Mouse (Mus musculus): Measurements from ENCODE around the gene Tex46. TPM values are rescaled to one million over a fixed set of nuclear protein-coding genes. Genes with fewer than 3 reads are reported as not detected.

Gene Tex46
- not detected in 2 replicates for polyA plus RNA-seq (2016; fragmentation: Nextera tagmentation; extraction: Ambion mirVana)

DNA sequence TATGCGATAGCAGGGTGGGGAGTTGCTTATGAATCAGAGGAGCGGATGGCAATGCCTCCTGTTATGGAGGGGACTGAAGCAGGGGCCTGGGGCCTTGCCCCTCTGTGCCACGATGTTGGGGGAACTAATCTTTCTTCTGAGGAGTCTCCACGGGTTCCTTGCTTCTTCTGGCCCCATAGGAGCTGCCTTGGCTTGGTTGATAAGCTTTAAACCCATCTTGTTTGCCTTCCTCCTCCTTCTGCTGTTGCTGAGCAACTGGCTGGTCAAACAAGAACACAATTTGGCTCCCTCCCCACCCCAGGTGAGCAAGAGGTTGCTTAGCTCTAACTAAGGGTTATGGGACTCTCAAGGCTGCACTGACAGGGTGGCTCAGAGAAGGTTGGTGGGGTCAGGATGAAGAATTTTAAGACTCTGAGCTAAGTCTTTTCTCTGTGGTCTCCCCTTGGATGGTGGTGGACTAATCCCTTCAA is at the start of gene Tex46:
TSS of gene Tex46 (plus strand) at position 51 of the 470 bp plus-strand sequence.
- no peak within 1 kb of the TSS for H3K4me3 ChIP-seq
- no peaks in the 10 kb centered on the region for H3K36me3 ChIP-seq (replicated peaks)
- H3K4me1 ChIP-seq, result 0 out of 2 replicates have a peak, but pooled peaks cover 5% of the 10 kb centered on the region
- no peak for DNase-seq (ENCODE audit: extremely low spot score, low spot score)
- H3K27me3 ChIP-seq (ENCODE audit: poor library complexity, severe bottlenecking), result no peaks in the 10 kb centered on the region
- H3K27ac ChIP-seq, result no peak within 1 kb of the TSS
- WGBS, result 76% methylated on average over 4 of the region's 4 CpGs
- no peaks in the 10 kb centered on the region for H3K9me3 ChIP-seq

DNA sequence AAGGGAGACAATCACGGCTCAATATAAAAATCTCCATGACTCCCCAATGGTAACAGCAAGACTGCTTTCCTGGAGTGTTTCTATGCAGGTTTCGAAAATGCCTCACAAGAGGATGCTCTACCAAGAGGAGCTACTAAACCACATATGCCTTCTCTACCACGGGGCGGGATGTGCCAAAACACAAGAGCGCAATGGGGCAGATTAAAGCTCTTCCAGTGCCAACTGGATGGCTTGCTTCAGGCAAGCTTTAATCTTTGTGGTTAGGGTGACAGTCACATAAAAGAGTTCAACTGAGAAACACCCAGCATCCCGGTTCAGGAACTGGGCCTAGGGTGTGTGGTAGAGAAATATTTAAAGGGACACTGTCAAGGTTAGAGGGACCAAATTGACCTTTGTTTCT is 47.5 kb upstream of the Tex46 start:
- H3K4me3 ChIP-seq, result no peak overlapping the region
- WGBS, result 87% methylated on average over 6 of the region's 6 CpGs
- H3K27me3 ChIP-seq (ENCODE audit: poor library complexity, severe bottlenecking), result no peaks in the 10 kb centered on the region
- H3K36me3 ChIP-seq (replicated peaks), result peaks cover 100% of the 10 kb centered on the region
- DNase-seq (ENCODE audit: extremely low spot score, low spot score), result no peak
- no peaks in the 10 kb centered on the region for H3K4me1 ChIP-seq
- H3K9me3 ChIP-seq, result no peaks in the 10 kb centered on the region
- H3K27ac ChIP-seq, result no peak overlapping the region

DNA sequence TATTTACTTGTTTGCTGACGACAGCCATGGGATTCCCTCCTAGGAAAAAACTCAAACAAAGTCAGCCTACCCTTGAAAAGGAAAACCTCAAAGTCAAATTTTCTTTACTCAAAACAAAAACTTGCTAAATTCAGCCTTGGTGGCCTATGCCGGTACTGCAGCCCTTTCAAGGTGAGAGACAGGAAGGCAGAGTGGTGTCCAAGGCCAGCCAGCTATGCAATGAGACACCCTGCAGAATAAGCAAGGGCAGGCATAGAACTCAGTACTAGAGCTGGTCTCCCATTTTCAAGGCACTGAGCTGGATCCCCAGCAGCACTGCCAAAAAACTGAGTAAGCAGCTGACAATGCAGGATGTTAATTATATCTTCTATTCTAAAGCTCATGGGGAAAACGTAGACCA is 41.6 kb upstream of the Tex46 start:
- Histone ChIP-seq H3K36me3 (replicated peaks) (peaks cover 97% of the 10 kb centered on the region), H3K9me3 (no peaks in the 10 kb centered on the region), H3K27ac (no peak overlapping the region), H3K4me3 (no peak overlapping the region), H3K4me1 (no peaks in the 10 kb centered on the region), H3K27me3 (ENCODE audit: poor library complexity, severe bottlenecking) (no peaks in the 10 kb centered on the region)
- WGBS, result 94% methylated on average over 3 of the region's 3 CpGs
- no peak for DNase-seq (ENCODE audit: extremely low spot score, low spot score)

DNA sequence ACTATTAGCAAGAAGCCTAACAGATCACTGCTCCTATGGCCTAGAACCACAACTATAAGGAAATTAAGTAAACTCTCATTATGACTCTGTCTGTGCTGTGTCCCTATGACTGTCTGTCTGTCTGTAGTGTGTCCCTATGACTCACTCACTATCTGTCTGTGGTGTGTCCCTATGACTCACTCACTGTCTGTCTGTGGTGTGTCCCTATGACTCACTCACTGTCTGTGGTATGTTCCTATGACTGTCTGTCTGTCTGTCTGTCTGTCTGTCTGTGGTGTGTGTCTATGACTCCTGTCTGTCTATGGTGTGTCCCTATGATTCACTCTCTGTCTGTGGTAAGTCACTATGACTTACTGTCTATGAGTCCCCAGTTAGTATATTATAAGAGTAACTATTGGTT is 40.2 kb upstream of the Tex46 start:
- H3K36me3 ChIP-seq (replicated peaks), result peaks cover 96% of the 10 kb centered on the region
- no peak for DNase-seq (ENCODE audit: extremely low spot score, low spot score)
- no peaks in the 10 kb centered on the region for H3K27me3 ChIP-seq (ENCODE audit: poor library complexity, severe bottlenecking)
- no peak overlapping the region for H3K27ac ChIP-seq
- no peaks in the 10 kb centered on the region for H3K9me3 ChIP-seq
- H3K4me3 ChIP-seq, result no peak overlapping the region
- no peaks in the 10 kb centered on the region for H3K4me1 ChIP-seq

DNA sequence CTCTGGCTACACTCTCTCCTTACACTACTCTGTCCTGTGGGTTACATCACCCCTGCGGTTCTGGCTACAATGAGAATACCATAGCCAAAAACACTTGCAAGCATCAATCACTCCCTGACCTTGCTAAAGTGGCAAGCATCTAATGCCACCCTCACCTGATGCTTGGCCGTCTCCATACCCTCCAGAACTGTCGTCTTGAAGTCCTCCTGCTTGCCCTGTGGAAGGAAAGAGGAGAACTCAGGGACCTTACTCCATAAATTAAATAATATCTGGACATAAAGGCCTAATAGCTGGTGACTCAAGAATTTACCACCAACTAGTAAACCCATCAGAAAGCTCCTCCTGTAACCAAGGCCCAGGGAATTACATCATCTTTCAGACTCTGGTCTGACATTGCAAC is 28.4 kb upstream of the Tex46 start:
- Histone ChIP-seq H3K4me1 (peaks cover 2% of the 10 kb centered on the region), H3K4me3 (no peak overlapping the region), H3K9me3 (no peaks in the 10 kb centered on the region), H3K36me3 (replicated peaks) (peaks cover 35% of the 10 kb centered on the region), H3K27ac (no peak overlapping the region), H3K27me3 (ENCODE audit: poor library complexity, severe bottlenecking) (no peaks in the 10 kb centered on the region)
- DNase-seq (ENCODE audit: extremely low spot score, low spot score), result no peak
- 96% methylated on average over 3 of the region's 3 CpGs for WGBS

DNA sequence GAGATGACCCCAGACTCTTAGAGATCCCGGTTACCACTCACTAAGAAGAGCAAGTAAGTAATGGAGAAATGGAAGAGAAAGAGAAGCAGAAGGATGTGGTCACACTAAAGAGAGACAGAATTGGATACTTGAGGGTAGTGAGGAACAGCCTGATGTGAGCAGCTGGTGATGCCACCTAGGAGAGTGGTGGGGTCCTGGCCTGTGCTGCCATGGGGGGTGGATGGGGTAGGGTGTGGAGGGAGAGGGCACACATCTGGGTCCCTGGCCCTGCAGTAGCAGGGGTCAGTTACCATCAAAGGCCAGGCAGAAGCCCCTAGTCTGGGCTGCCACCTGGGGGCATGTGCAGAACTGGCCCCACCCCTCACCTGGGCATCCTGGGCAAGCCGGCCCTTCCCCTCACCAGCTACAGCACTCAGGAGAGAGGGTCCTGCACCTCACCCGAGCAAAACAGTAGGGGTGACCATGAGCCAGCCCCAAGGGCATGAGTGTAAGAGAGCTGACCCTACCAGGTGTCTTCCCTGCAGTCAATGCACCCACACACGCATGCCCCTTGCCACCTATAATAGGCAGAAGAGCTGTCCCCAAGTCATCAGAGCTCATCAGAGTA is 22.9 kb upstream of the Tex46 start:
- no peaks in the 10 kb centered on the region for H3K9me3 ChIP-seq
- peaks cover 17% of the 10 kb centered on the region for H3K4me1 ChIP-seq
- H3K4me3 ChIP-seq, result no peak overlapping the region
- H3K27ac ChIP-seq, result no peak overlapping the region
- H3K27me3 ChIP-seq (ENCODE audit: poor library complexity, severe bottlenecking), result no peaks in the 10 kb centered on the region
- whole genome bisulfite sequencing, result 90% methylated on average over 4 of the region's 4 CpGs
- H3K36me3 ChIP-seq (replicated peaks), result peaks cover 61% of the 10 kb centered on the region
- no peak for DNase-seq (ENCODE audit: extremely low spot score, low spot score)

DNA sequence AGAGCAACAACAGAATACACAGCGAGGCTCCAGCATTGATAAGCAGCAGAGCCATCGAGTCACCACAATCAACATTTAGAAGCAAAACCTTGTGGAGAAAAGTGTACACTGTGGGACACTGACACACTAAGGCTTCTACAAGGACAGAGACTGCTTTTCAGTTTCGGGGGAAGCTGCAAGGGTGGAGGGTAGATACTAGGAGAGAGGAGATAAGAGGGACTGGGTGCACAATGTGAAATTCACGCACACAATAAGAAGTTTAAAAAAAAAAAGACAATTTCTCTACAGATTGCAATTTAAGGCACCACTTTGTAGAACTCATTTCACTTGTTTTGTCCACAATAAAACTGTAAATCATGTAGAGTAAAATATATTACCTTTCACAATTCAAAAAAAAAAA is 22.2 kb upstream of the Tex46 start:
- no peak for DNase-seq (ENCODE audit: extremely low spot score, low spot score)
- WGBS, result 93% methylated on average over 4 of the region's 4 CpGs

DNA sequence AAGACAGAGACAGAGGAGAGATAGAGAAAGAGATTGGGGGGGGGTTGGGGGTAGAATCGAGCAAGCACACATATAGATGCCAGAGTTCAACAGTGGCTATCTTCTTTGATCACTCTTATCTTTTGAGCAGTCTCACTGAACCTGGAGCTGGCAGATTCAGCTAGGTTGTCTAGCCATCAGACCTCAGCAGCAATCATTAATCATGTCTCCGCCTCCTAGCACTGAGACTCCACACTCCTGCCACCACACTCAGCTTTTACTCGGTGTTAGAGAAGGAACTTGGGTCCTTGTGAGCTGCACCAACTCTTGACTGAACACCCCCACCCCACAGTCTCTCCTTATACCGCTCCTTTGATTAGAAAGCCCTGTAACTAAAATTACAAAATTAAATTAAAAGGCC is 18.1 kb upstream of the Tex46 start:
- H3K9me3 ChIP-seq, result no peaks in the 10 kb centered on the region
- no peak for DNase-seq (ENCODE audit: extremely low spot score, low spot score)
- peaks cover 63% of the 10 kb centered on the region for H3K36me3 ChIP-seq (replicated peaks)
- H3K4me1 ChIP-seq, result peaks cover 29% of the 10 kb centered on the region
- H3K27ac ChIP-seq, result no peak overlapping the region
- H3K27me3 ChIP-seq (ENCODE audit: poor library complexity, severe bottlenecking), result no peaks in the 10 kb centered on the region
- 82% methylated on average over 4 of the region's 4 CpGs for WGBS
- H3K4me3 ChIP-seq, result no peak overlapping the region

More for the DNA sequence above, 22.2 kb upstream of the Tex46 start:
- no peak overlapping the region for H3K27ac ChIP-seq
- no peaks in the 10 kb centered on the region for H3K27me3 ChIP-seq (ENCODE audit: poor library complexity, severe bottlenecking)
- H3K4me3 ChIP-seq, result no peak overlapping the region
- peaks cover 68% of the 10 kb centered on the region for H3K36me3 ChIP-seq (replicated peaks)
- peaks cover 17% of the 10 kb centered on the region for H3K4me1 ChIP-seq
- no peaks in the 10 kb centered on the region for H3K9me3 ChIP-seq

DNA sequence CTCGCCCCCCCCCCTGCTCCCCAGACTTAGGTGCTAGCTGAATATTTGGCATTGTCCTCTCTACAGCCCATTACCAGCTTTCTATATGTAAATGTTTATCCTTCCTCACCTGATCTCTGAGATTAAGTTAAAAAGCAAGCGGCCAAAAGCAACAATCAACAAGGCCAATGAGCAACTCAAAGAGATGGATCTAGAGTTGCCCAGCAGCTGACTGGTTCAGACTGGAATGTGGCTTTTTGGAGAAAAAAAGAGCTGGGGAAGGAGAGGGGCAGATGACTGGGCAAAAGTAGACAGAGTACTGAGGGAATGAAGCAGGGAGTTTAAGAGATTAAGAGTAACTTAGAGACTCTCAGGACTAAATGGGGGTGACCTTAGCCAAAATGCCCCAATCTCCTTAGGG is 16.2 kb upstream of the Tex46 start:
- H3K36me3 ChIP-seq (replicated peaks), result peaks cover 63% of the 10 kb centered on the region
- DNase-seq (ENCODE audit: extremely low spot score, low spot score), result no peak
- 84% methylated on average over 2 of the region's 2 CpGs for WGBS
- no peak overlapping the region for H3K27ac ChIP-seq
- H3K27me3 ChIP-seq (ENCODE audit: poor library complexity, severe bottlenecking), result no peaks in the 10 kb centered on the region
- H3K4me1 ChIP-seq, result peaks cover 21% of the 10 kb centered on the region; the same call in 1 of the 2 replicates
- H3K4me3 ChIP-seq, result no peak overlapping the region
- no peaks in the 10 kb centered on the region for H3K9me3 ChIP-seq

DNA sequence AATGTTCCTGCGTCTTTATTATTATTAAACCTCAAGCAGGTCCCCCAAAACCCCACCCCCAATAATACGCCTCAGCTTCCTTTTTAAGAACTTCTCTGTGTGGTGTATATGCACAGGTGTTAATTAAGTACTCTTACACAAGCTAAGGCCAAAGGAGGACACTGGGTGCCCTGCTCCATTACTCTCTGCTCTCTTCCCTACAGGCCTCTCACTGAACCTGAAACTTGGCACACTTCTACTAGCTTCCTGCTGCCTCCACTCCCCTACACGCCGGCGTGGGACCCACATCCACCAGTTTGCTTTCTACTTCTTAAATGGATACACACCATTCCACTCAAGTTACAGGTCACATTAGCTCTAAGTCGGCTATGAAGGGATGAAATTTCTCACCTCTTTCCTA is 15.0 kb upstream of the Tex46 start:
- no peak for DNase-seq (ENCODE audit: extremely low spot score, low spot score)
- peaks cover 61% of the 10 kb centered on the region for H3K36me3 ChIP-seq (replicated peaks)
- H3K27me3 ChIP-seq (ENCODE audit: poor library complexity, severe bottlenecking), result no peaks in the 10 kb centered on the region
- no peak overlapping the region for H3K4me3 ChIP-seq
- H3K27ac ChIP-seq, result no peak overlapping the region
- peaks cover 19% of the 10 kb centered on the region for H3K4me1 ChIP-seq
- WGBS, result 92% methylated on average over 6 of the region's 6 CpGs
- no peaks in the 10 kb centered on the region for H3K9me3 ChIP-seq

DNA sequence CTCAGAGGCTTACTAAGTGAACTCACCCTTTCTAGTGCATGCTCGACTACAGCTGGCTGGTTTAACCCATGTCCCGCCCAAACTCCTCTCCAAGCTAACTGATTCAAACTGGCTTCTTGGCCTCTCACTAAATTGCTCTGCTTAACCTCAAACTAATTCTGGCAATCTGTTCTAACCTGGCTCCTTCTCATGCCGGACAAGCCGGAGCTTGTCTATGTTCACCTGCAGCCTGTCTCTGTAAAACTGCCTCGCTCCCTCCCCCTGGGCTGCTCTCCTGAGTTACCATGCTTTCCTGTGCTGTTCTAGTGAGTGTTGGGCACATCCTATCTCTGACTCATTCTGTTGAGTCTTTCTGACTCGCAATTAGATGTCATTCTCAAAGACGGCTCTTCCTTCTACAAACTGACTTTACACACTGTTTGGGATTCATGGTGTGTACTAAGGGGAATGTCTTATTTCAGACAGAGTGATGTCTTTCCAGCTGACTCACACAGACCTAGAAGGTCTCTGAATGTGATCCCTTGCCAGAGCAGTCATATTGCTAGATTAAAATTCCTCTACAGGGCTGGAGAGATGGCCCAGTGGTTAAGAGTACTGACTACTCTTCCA is 11.9 kb upstream of the Tex46 start:
- no peak overlapping the region for H3K27ac ChIP-seq
- WGBS, result 96% methylated on average over 7 of the region's 7 CpGs
- no peak overlapping the region for H3K4me3 ChIP-seq
- H3K4me1 ChIP-seq, result peaks cover 38% of the 10 kb centered on the region
- peaks cover 36% of the 10 kb centered on the region for H3K36me3 ChIP-seq (replicated peaks)
- H3K27me3 ChIP-seq (ENCODE audit: poor library complexity, severe bottlenecking), result no peaks in the 10 kb centered on the region
- no peaks in the 10 kb centered on the region for H3K9me3 ChIP-seq
- DNase-seq (ENCODE audit: extremely low spot score, low spot score), result no peak

DNA sequence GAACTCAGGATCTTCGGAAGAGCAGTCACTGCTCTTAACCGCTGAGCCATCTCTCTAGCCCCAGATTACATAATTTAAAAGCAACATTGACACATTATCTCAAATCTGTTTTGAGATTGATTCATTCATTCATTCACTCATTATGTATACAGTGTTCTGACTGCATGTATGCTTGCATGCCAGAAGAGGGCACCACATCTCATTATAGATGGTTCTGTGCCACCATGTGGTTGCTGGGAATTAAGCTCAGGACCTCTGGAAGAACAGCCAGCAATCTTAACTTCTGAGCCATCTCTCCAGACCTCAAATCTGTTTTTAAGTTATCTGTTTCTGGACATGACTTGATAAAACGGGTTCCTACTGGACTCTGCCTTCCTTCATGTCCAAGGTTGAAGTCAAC is 10.4 kb upstream of the Tex46 start:
- H3K27me3 ChIP-seq (ENCODE audit: poor library complexity, severe bottlenecking), result no peaks in the 10 kb centered on the region
- no peak overlapping the region for H3K27ac ChIP-seq
- H3K4me1 ChIP-seq, result peaks cover 28% of the 10 kb centered on the region
- no peak for DNase-seq (ENCODE audit: extremely low spot score, low spot score)
- 95% methylated on average over 3 of the region's 3 CpGs for WGBS
- H3K9me3 ChIP-seq, result no peaks in the 10 kb centered on the region
- H3K4me3 ChIP-seq, result peak overlapping the region; percentile 100; the same call in 1 of the 2 replicates
- peaks cover 27% of the 10 kb centered on the region for H3K36me3 ChIP-seq (replicated peaks)

DNA sequence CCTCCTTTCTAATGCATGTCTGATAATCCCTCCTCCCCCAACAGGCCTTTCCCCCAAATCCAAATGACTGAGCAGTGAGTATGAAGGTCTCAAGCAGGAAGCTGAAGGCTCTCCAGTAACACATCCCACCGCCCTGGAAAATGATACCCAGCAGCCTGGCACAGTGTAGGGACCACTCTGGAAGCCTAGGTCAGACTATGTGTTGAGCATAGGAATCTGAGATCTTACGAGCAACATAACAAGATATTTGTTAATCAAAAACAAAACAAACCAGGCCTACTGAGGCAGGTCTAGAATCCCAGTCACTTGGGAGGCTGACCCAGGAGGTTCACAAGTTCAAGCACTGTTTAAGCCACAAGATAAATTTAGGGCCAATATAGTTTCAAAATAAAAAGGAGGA is 9.7 kb upstream of the Tex46 start:
- 89% methylated on average over 2 of the region's 2 CpGs for WGBS
- H3K27ac ChIP-seq, result no peak overlapping the region
- no peak for DNase-seq (ENCODE audit: extremely low spot score, low spot score)
- peak overlapping the region; percentile 100 for H3K4me3 ChIP-seq
- peaks cover 25% of the 10 kb centered on the region for H3K36me3 ChIP-seq (replicated peaks)
- no peaks in the 10 kb centered on the region for H3K27me3 ChIP-seq (ENCODE audit: poor library complexity, severe bottlenecking)
- H3K4me1 ChIP-seq, result peaks cover 25% of the 10 kb centered on the region
- no peaks in the 10 kb centered on the region for H3K9me3 ChIP-seq
